Mouse (Mus musculus): Measurements from ENCODE around the gene Ankrd39. TPM values are rescaled to one million over a fixed set of nuclear protein-coding genes. Genes with fewer than 3 reads are reported as not detected.

The Ankrd39 gene
- polyA plus RNA-seq, 1 experiment from 2014 or later: 22.0 TPM

DNA sequence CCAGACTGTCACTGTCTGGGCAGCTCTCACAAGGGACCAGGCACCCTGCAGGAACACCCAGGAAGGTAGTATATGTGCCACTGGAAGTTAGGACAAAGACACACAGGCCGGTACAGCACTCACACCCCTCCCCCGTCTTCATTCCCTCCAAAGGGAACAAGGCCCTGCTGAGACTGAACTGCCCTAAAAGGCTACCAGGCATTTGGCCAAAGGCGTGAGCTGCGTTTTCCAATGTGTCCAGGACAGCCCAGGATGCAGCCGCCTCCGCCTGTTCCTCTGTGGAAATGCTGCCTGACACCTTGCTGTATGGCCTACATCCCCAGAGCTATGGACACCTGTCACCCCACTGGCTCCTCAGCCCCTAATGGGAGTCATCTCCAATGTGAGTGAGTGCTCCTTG lies 42.2 kb upstream of the Ankrd39 start:
- H3K9me3 ChIP-seq (replicated peaks; ENCODE audit: low read length): no peaks in the 10 kb centered on the region
- peaks cover 19% of the 10 kb centered on the region for H3K4me1 ChIP-seq (replicated peaks; ENCODE audit: insufficient read depth, low read length)
- H3K4me2 ChIP-seq (ENCODE audit: low read length): no peak overlapping the region
- DNase-seq (ENCODE audit: low spot score): peak; percentile 73
- no peak overlapping the region for H3K4me3 ChIP-seq (replicated peaks; ENCODE audit: low read depth, low read length)
- H3K36me3 ChIP-seq (ENCODE audit: insufficient read depth, low read length): no peaks in the 10 kb centered on the region
- H3K9ac ChIP-seq (ENCODE audit: low read depth, low read length): no peak overlapping the region
- ATAC-seq (replicated peaks; ENCODE audit: low FRiP score, low read depth): peak; percentile 48
- peak overlapping the region; percentile 72 for H3K27ac ChIP-seq
- WGBS: 49% methylated on average over 6 of the region's 6 CpGs
- H3K27me3 ChIP-seq (ENCODE audit: insufficient read depth, low read length): no peaks in the 10 kb centered on the region
- TF ChIP-seq CTCF (IDR thresholded peaks at IDR 0.05; ENCODE audit: low read depth): no peak

DNA sequence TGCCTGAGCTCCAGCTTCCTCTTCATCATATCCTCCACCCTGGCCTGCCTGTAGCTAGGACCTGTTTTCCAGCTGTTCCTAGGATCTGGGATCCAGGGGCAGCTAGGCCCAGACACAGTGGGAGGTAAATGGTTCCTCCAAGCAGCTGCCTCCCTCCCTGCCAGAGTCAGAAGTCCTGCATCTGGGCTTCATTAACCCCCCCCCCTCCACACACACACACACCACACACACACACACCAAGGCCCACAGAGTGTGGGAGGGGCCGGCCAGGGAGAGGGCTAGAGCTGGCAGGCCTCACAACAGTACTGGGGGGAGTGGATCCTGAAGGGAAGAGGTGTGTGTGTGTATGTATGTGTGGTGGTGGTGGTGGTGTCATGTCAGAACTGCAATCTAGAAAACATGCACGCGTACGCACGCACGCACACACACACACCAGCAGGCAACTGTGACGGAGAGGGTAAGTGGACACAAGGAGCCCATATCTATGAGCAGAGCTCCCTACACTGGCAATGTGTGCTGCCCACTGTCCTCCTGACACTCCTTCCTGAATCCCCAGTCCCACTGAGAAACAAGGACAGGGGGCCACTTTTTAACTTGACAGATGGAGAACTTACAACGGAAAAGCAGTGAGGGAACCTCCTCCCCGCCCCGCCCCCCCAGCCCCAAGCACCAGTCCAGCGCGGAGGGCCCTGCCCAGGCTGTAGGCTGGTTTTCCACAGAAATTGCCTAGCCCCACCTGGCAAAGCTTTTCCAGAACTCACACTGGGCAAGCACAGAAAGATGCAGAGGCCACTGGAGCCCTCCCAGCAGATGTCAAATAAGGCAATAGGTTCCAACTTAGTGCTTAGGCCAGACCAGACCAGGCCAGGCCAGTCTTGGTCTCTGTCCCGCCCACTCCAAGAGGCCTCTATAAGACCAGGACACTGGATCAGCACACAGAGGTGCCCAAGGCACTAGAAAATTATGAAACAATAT lies 41.5 kb upstream of the Ankrd39 start:
- WGBS: 45% methylated on average over 13 of the region's 13 CpGs
- peak; percentile 70 for ATAC-seq (replicated peaks; ENCODE audit: low FRiP score, low read depth)
- Histone ChIP-seq H3K9ac (ENCODE audit: low read depth, low read length) (0 out of 2 replicates have a peak overlapping the region, but pooled peaks have one; percentile 19), H3K27me3 (ENCODE audit: insufficient read depth, low read length) (no peaks in the 10 kb centered on the region), H3K4me1 (replicated peaks; ENCODE audit: insufficient read depth, low read length) (peaks cover 19% of the 10 kb centered on the region), H3K4me2 (ENCODE audit: low read length) (no peak overlapping the region; the same call in 1 of the 2 replicates), H3K4me3 (replicated peaks; ENCODE audit: low read depth, low read length) (no peak overlapping the region), H3K27ac (peak overlapping the region; percentile 72), H3K9me3 (replicated peaks; ENCODE audit: low read length) (no peaks in the 10 kb centered on the region), H3K36me3 (ENCODE audit: insufficient read depth, low read length) (no peaks in the 10 kb centered on the region)
- TF ChIP-seq CTCF (IDR thresholded peaks at IDR 0.05; ENCODE audit: low read depth): no peak
- DNase-seq (ENCODE audit: low spot score): peak; percentile 65

DNA sequence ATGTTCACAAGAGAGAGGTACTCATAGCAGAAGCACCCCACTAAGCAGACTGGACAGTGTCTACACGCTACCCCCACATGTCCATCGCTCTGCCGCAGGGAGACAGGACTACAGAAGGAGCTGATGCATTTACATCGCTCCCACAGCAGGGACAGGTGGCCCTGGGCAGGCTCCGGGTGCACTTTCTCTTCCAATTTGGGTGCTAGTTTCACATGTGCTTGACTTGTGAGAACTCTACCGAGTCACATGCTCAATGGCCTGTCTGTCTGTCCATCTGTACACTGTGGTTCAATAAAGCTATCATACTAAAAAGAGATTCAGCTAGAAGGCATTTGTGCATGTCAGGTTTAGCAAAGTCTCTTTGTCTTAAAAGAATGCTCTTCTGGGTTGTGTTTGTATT lies 40.6 kb upstream of the Ankrd39 start:
- WGBS: 93% methylated on average over 6 of the region's 6 CpGs
- peaks cover 19% of the 10 kb centered on the region for H3K4me1 ChIP-seq (replicated peaks; ENCODE audit: insufficient read depth, low read length)
- ATAC-seq (replicated peaks; ENCODE audit: low FRiP score, low read depth) (no peak), DNase-seq (ENCODE audit: low spot score) (no peak)
- no peak overlapping the region for H3K4me3 ChIP-seq (replicated peaks; ENCODE audit: low read depth, low read length)
- H3K27ac ChIP-seq: peak overlapping the region; percentile 72; the same call in 1 of the 2 replicates
- TF ChIP-seq CTCF (IDR thresholded peaks at IDR 0.05; ENCODE audit: low read depth): no peak
- no peak overlapping the region for H3K9ac ChIP-seq (ENCODE audit: low read depth, low read length)
- no peak overlapping the region for H3K4me2 ChIP-seq (ENCODE audit: low read length)
- H3K9me3 ChIP-seq (replicated peaks; ENCODE audit: low read length): no peaks in the 10 kb centered on the region
- no peaks in the 10 kb centered on the region for H3K36me3 ChIP-seq (ENCODE audit: insufficient read depth, low read length)
- no peaks in the 10 kb centered on the region for H3K27me3 ChIP-seq (ENCODE audit: insufficient read depth, low read length)

DNA sequence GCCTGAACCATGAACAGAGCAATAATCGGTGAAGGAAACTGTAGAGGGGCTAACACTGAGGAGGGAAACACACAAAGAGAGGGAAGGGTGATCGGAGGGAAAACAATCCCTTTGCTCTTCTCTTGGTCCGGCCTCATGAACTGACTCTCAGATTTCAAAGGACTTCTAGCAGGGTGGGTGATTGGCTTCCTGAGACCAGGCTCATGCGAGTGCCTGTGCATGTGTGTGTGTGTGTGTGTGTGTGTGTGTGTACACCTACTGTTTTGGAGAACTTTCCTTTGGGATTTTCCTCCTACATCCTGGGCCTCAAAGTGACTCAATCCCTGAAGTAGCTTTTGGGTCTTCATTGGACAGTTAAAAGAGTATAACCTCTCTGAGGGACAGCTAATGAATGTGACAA lies 39.0 kb upstream of the Ankrd39 start:
- Histone ChIP-seq H3K4me3 (replicated peaks; ENCODE audit: low read depth, low read length) (no peak overlapping the region), H3K9ac (ENCODE audit: low read depth, low read length) (no peak overlapping the region), H3K27ac (no peak overlapping the region), H3K9me3 (replicated peaks; ENCODE audit: low read length) (no peaks in the 10 kb centered on the region), H3K4me1 (replicated peaks; ENCODE audit: insufficient read depth, low read length) (peaks cover 28% of the 10 kb centered on the region), H3K4me2 (ENCODE audit: low read length) (no peak overlapping the region), H3K36me3 (ENCODE audit: insufficient read depth, low read length) (no peaks in the 10 kb centered on the region), H3K27me3 (ENCODE audit: insufficient read depth, low read length) (no peaks in the 10 kb centered on the region)
- WGBS: 36% methylated on average over 4 of the region's 4 CpGs
- no peak for TF ChIP-seq CTCF (IDR thresholded peaks at IDR 0.05; ENCODE audit: low read depth)
- ATAC-seq (replicated peaks; ENCODE audit: low FRiP score, low read depth) (no peak), DNase-seq (ENCODE audit: low spot score) (peak; percentile 60)

DNA sequence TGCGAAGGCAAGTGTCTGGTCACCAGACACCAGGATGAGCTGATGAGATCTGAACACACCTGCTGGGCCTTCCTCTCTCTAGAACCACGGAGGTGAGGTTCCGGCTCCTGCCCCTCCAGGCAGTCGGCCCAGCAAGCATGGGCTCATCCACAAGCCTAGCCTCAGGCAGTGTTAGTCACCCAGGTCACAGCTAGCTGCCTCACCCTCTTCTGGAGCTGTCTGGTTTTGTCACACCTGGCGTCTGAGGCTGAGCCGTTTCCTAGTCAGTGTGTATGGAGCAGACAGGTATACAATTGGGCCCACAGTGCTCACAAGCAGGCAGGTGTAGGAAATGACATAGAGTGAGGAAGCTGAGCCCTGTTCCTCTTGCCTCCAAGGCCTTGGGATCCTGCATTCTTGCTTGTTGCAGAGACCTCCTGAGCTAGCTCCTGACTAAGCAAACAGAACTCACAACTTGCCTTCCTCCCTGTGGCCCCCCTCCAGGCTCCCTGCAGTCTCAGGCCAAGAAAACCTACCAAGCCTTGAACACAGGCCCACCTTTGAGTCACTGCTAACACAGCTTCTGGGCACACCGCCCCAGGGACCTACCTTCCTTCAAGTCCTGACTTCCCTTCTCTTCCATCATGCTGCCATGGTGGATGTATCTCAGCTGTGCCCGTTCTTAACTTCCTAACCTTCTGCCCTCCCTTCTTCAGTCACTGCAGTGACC lies 36.3 kb upstream of the Ankrd39 start:
- H3K4me2 ChIP-seq (ENCODE audit: low read length): no peak overlapping the region
- no peaks in the 10 kb centered on the region for H3K9me3 ChIP-seq (replicated peaks; ENCODE audit: low read length)
- WGBS: 66% methylated on average over 8 of the region's 8 CpGs
- H3K27ac ChIP-seq: no peak overlapping the region
- no peak for TF ChIP-seq CTCF (IDR thresholded peaks at IDR 0.05; ENCODE audit: low read depth)
- no peaks in the 10 kb centered on the region for H3K27me3 ChIP-seq (ENCODE audit: insufficient read depth, low read length)
- H3K9ac ChIP-seq (ENCODE audit: low read depth, low read length): no peak overlapping the region
- H3K4me3 ChIP-seq (replicated peaks; ENCODE audit: low read depth, low read length): no peak overlapping the region
- no peak for ATAC-seq (replicated peaks; ENCODE audit: low FRiP score, low read depth)
- DNase-seq (ENCODE audit: low spot score): no peak
- H3K36me3 ChIP-seq (ENCODE audit: insufficient read depth, low read length): no peaks in the 10 kb centered on the region
- H3K4me1 ChIP-seq (replicated peaks; ENCODE audit: insufficient read depth, low read length): peaks cover 30% of the 10 kb centered on the region

DNA sequence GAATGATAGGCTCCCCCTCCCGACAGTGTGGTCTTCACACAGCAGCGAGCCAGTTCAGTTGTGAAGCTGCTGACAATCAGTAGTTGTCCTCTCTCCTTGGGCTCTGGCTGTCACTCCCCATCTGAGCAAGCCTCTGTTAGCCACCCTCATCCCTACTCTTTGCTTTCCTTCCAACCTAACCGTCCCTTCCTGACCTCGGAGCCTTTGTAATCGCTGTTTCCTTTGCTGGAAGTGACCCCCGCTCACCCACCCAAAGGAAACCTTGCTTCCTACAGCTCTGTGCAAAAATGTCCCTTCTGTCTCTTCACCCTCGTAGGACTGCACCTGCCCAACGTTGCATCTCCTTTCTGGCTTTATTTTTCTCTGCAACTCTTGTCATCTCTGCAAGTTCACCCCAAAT lies 35.0 kb upstream of the Ankrd39 start:
- TF ChIP-seq CTCF (IDR thresholded peaks at IDR 0.05; ENCODE audit: low read depth): no peak

More for the DNA sequence above, 35.0 kb upstream of the Ankrd39 start:
- Histone ChIP-seq H3K4me2 (ENCODE audit: low read length) (no peak overlapping the region), H3K36me3 (ENCODE audit: insufficient read depth, low read length) (no peaks in the 10 kb centered on the region), H3K27ac (no peak overlapping the region), H3K9me3 (replicated peaks; ENCODE audit: low read length) (no peaks in the 10 kb centered on the region), H3K4me1 (replicated peaks; ENCODE audit: insufficient read depth, low read length) (peaks cover 28% of the 10 kb centered on the region), H3K4me3 (replicated peaks; ENCODE audit: low read depth, low read length) (no peak overlapping the region), H3K9ac (ENCODE audit: low read depth, low read length) (no peak overlapping the region), H3K27me3 (ENCODE audit: insufficient read depth, low read length) (no peaks in the 10 kb centered on the region)
- DNase-seq (ENCODE audit: low spot score): no peak
- no peak for ATAC-seq (replicated peaks; ENCODE audit: low FRiP score, low read depth)
- 67% methylated on average over 8 of the region's 8 CpGs for WGBS
